Mouse (Mus musculus): Measurements from ENCODE around the gene Pigk. TPM values are rescaled to one million over a fixed set of nuclear protein-coding genes. Genes with fewer than 3 reads are reported as not detected.

The Pigk gene
- polyA plus RNA-seq, 1 experiment from 2014 or later, result 44.3 TPM

DNA sequence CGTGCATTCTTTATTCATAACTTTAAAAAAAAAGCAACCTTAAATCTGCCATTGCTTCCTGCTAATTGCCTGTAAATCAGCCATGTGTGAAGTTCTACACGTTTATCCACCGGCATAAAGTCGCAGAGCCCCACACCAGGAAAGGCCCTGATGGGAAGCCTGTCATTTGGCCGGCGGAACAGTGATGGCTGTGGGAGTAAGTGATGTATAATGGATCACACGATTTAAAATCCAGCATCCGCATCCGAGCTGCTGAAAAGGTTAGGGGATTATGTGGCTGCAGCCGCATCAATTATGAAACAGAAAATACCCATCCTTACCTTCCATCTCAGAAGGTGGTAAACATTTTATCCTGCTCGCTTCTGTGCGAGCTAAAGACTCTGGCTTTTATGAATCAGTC, 158.2 kb downstream of the Pigk start:
- ATAC-seq (ENCODE audit: insufficient number of reproducible peaks, insufficient read depth, low FRiP score, low read depth), result no peak

DNA sequence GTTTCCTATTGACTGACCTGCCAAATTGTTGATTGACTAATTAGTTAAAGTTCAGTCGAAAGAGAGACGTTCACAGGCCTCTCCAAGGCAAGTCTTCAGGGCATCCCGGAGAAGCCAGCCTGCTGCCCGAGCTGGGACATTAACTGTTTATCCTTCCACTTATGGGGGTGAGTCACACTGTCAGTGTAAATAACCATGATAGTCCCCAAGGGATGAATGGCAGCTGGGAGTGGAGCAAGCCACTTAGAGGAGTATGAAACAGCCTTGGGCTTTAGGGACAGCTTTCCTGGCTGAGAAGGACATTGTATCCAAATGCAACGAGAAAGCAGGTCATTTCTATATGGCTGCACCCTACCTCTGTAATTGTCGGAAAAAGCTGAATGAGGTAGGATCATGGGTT, 158.7 kb downstream of the Pigk start:
- Histone ChIP-seq H3K4me2 (ENCODE audit: low read length) (no peak overlapping the region), H3K36me3 (ENCODE audit: control insufficient read depth, insufficient read depth, low read length) (no peaks in the 10 kb centered on the region), H3K27me3 (ENCODE audit: control insufficient read depth, insufficient read depth, low read length) (no peaks in the 10 kb centered on the region), H3K9me3 (ENCODE audit: control insufficient read depth, low read length) (no peaks in the 10 kb centered on the region), H3K27ac (replicated peaks in 1 of 2; ENCODE audit: control insufficient read depth in 1 of 2, insufficient read depth in 1 of 2, low read depth in 2 of 2, low read length in 2 of 2) (no peak overlapping the region), H3K4me3 (ENCODE audit: control insufficient read depth in 1 of 2, insufficient read depth in 1 of 2, low read depth in 1 of 2, low read length in 2 of 2) (no peak overlapping the region), H3K9ac (ENCODE audit: low read length) (no peak overlapping the region), H3K4me1 (ENCODE audit: control insufficient read depth in 2 of 2, insufficient read depth in 2 of 2, low read length in 2 of 2) (peaks cover 0 to 5% of the 10 kb centered on the region in 2 experiments; a peak in 1 of 4 replicates)
- no peak for ATAC-seq (ENCODE audit: insufficient number of reproducible peaks, insufficient read depth, low FRiP score, low read depth)
- 63% methylated on average over 6 of the region's 6 CpGs for WGBS

More for the DNA sequence above, 158.2 kb downstream of the Pigk start:
- Histone ChIP-seq H3K27me3 (ENCODE audit: control insufficient read depth, insufficient read depth, low read length) (no peaks in the 10 kb centered on the region), H3K4me1 (ENCODE audit: control insufficient read depth in 2 of 2, insufficient read depth in 2 of 2, low read length in 2 of 2) (peaks cover 0 to 5% of the 10 kb centered on the region in 2 experiments; a peak in 1 of 4 replicates), H3K36me3 (ENCODE audit: control insufficient read depth, insufficient read depth, low read length) (no peaks in the 10 kb centered on the region), H3K4me2 (ENCODE audit: low read length) (no peak overlapping the region), H3K27ac (replicated peaks in 1 of 2; ENCODE audit: control insufficient read depth in 1 of 2, insufficient read depth in 1 of 2, low read depth in 2 of 2, low read length in 2 of 2) (no peak overlapping the region), H3K9ac (ENCODE audit: low read length) (no peak overlapping the region), H3K9me3 (ENCODE audit: control insufficient read depth, low read length) (no peaks in the 10 kb centered on the region), H3K4me3 (ENCODE audit: control insufficient read depth in 1 of 2, insufficient read depth in 1 of 2, low read depth in 1 of 2, low read length in 2 of 2) (no peak overlapping the region)
- WGBS, result 82% methylated on average over 12 of the region's 12 CpGs

DNA sequence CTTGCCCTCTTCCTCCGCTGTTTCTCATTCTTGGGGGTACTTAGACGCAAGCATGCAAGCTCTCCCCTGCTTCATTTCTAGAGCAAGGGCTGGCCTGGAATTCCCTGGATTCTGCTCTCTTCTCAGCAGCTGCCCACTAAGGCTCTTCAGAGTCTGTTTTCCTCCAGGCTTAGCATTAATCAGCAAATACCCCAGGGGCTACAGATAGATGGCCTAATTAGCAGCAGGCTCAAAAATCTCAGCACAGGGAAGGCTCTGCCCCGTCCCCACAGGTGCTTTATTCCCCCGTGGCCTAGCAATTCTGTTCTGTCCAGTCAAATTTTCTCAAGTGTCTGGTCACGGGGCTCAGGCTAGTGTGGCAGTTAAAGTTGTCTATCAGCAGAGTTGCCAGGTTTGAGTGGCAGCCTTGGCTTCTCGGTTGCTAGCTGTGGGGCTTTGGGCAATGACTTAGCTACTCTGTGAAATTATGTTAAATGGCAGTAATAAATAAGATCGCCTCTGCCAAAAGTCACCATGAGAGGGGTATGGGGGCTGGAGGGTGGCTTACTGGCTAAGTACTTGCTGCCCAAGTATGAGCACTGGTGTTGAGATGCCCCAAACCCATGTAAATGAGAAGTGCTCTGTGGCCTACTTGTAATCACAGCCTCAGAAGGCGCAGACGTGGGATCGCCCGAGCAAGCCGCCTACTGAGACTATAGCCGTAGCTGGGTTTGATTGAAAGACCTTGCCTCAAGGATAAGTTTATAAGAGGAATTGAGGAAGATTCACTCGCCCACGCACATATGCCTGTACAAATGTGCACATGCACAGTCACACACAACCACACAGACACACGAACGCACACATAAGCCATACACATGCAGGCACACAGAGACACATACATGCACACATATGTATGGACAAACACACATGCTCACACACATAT, 160.8 kb downstream of the Pigk start:
- no peak overlapping the region for H3K4me2 ChIP-seq (ENCODE audit: low read length)
- no peak for ATAC-seq (ENCODE audit: insufficient number of reproducible peaks, insufficient read depth, low FRiP score, low read depth)
- no peaks in the 10 kb centered on the region for H3K36me3 ChIP-seq (ENCODE audit: control insufficient read depth, insufficient read depth, low read length)
- H3K27me3 ChIP-seq (ENCODE audit: control insufficient read depth, insufficient read depth, low read length), result no peaks in the 10 kb centered on the region
- H3K27ac ChIP-seq (replicated peaks in 1 of 2; ENCODE audit: control insufficient read depth in 1 of 2, insufficient read depth in 1 of 2, low read depth in 2 of 2, low read length in 2 of 2), result no peak overlapping the region
- H3K4me1 ChIP-seq (ENCODE audit: control insufficient read depth in 2 of 2, insufficient read depth in 2 of 2, low read length in 2 of 2), result no peaks in the 10 kb centered on the region
- H3K4me3 ChIP-seq (ENCODE audit: control insufficient read depth in 1 of 2, insufficient read depth in 1 of 2, low read depth in 1 of 2, low read length in 2 of 2), result no peak overlapping the region
- 84% methylated on average over 17 of the region's 17 CpGs for WGBS
- H3K9me3 ChIP-seq (ENCODE audit: control insufficient read depth, low read length), result no peaks in the 10 kb centered on the region
- H3K9ac ChIP-seq (ENCODE audit: low read length), result no peak overlapping the region

DNA sequence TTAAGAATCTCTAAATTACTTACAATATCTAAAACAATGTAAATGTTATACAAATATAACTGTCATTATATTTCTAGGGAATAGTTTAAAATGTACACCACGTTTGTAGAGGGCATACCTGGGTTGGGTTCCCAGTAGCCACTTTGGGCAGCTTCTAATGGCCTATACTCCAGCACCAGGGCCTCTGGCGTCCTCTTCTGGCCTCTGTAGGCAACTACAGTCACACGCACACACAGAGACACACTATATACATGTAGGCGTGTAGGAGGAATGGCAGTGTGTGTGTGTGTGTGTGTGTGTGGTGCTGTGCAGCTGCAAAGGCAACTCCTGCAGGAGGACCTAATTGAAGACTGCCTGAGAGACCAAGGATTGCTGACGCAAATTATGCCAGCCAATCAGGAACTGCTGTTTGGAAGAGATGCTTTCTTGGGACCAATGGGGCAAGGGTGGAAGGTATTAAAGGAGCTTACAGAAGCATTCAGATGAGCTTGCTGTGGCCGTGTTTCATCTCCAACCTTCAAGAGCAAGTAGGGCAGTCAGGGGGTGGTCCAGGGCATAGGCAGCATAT, 161.9 kb downstream of the Pigk start:
- Histone ChIP-seq H3K4me3 (ENCODE audit: control insufficient read depth in 1 of 2, insufficient read depth in 1 of 2, low read depth in 1 of 2, low read length in 2 of 2) (no peak overlapping the region), H3K4me2 (ENCODE audit: low read length) (no peak overlapping the region), H3K9me3 (ENCODE audit: control insufficient read depth, low read length) (no peaks in the 10 kb centered on the region), H3K27ac (replicated peaks in 1 of 2; ENCODE audit: control insufficient read depth in 1 of 2, insufficient read depth in 1 of 2, low read depth in 2 of 2, low read length in 2 of 2) (no peak overlapping the region), H3K27me3 (ENCODE audit: control insufficient read depth, insufficient read depth, low read length) (no peaks in the 10 kb centered on the region), H3K4me1 (ENCODE audit: control insufficient read depth in 2 of 2, insufficient read depth in 2 of 2, low read length in 2 of 2) (no peaks in the 10 kb centered on the region), H3K9ac (ENCODE audit: low read length) (no peak overlapping the region), H3K36me3 (ENCODE audit: control insufficient read depth, insufficient read depth, low read length) (no peaks in the 10 kb centered on the region)
- no peak for ATAC-seq (ENCODE audit: insufficient number of reproducible peaks, insufficient read depth, low FRiP score, low read depth)
- 83% methylated on average over 6 of the region's 6 CpGs for WGBS

DNA sequence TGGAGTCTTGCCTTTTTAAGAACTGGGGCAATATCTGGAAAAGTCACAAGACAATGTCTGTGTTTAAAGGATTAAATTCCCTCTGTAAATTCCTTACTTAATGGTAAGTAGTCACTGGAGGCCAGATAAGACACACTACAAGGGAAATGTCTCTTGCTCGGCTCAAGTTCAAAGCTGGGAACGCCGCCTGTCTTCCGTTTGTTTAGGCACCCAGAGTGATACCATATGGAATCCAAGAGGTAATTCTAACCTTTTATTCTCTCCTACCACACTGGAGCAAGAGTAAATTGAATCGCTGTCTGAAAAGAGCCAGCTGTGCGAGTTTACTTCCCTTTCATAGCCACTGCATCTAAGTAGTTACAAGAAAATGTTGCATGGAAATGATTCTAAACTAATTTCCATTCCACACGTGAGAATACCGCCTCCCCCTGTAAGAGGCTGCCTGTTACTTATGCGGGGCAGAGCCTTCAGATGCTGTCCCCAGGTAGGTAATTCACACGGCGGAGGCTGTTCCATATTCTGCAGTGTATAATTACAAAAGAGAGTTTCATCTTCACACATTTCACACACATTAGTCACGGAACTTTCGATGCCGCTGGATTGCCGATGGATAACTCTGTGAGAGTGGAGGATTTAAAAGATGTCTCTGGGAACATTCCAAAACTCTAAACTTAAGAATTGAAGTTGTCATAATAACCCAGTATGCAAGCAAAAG, 166.4 kb downstream of the Pigk start:
- 69% methylated on average over 15 of the region's 15 CpGs for WGBS
- Histone ChIP-seq H3K4me1 (ENCODE audit: control insufficient read depth in 2 of 2, insufficient read depth in 2 of 2, low read length in 2 of 2) (peaks cover 6 to 8% of the 10 kb centered on the region in 2 experiments; a peak in 3 of 4 replicates), H3K27me3 (ENCODE audit: control insufficient read depth, insufficient read depth, low read length) (no peaks in the 10 kb centered on the region), H3K4me2 (ENCODE audit: low read length) (no peak overlapping the region), H3K27ac (replicated peaks in 1 of 2; ENCODE audit: control insufficient read depth in 1 of 2, insufficient read depth in 1 of 2, low read depth in 2 of 2, low read length in 2 of 2) (no peak overlapping the region), H3K4me3 (ENCODE audit: control insufficient read depth in 1 of 2, insufficient read depth in 1 of 2, low read depth in 1 of 2, low read length in 2 of 2) (no peak overlapping the region), H3K36me3 (ENCODE audit: control insufficient read depth, insufficient read depth, low read length) (no peaks in the 10 kb centered on the region), H3K9ac (ENCODE audit: low read length) (no peak overlapping the region), H3K9me3 (ENCODE audit: control insufficient read depth, low read length) (no peaks in the 10 kb centered on the region)
- no peak for ATAC-seq (ENCODE audit: insufficient number of reproducible peaks, insufficient read depth, low FRiP score, low read depth)

DNA sequence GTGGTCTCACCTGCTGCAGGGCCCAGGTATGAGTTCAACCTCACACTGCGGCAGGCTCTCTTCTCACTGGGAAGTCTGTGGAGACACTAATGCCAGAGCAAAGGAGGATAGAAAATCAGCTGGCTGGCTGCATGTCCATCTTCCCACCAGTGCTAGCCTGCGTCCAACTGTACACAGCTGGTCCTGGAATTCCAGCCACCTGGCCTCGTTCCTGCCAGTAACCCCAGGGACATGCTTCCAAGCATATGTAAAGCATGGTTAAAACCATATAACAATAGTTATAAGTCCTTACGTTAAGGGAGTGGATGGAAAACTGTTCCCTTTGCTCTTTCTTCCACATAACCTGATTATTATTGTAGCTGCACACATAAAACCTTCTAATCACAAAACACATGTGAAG, 167.8 kb downstream of the Pigk start:
- WGBS, result 80% methylated on average over 4 of the region's 4 CpGs
- H3K4me3 ChIP-seq (ENCODE audit: control insufficient read depth in 1 of 2, insufficient read depth in 1 of 2, low read depth in 1 of 2, low read length in 2 of 2), result no peak overlapping the region
- no peaks in the 10 kb centered on the region for H3K9me3 ChIP-seq (ENCODE audit: control insufficient read depth, low read length)
- H3K4me1 ChIP-seq (ENCODE audit: control insufficient read depth in 2 of 2, insufficient read depth in 2 of 2, low read length in 2 of 2), result peaks cover 6 to 8% of the 10 kb centered on the region in 2 experiments
- H3K27ac ChIP-seq (replicated peaks in 1 of 2; ENCODE audit: control insufficient read depth in 1 of 2, insufficient read depth in 1 of 2, low read depth in 2 of 2, low read length in 2 of 2), result no peak overlapping the region
- no peaks in the 10 kb centered on the region for H3K36me3 ChIP-seq (ENCODE audit: control insufficient read depth, insufficient read depth, low read length)
- H3K4me2 ChIP-seq (ENCODE audit: low read length), result no peak overlapping the region
- no peak overlapping the region for H3K9ac ChIP-seq (ENCODE audit: low read length)
- ATAC-seq (ENCODE audit: insufficient number of reproducible peaks, insufficient read depth, low FRiP score, low read depth), result no peak
- no peaks in the 10 kb centered on the region for H3K27me3 ChIP-seq (ENCODE audit: control insufficient read depth, insufficient read depth, low read length)

DNA sequence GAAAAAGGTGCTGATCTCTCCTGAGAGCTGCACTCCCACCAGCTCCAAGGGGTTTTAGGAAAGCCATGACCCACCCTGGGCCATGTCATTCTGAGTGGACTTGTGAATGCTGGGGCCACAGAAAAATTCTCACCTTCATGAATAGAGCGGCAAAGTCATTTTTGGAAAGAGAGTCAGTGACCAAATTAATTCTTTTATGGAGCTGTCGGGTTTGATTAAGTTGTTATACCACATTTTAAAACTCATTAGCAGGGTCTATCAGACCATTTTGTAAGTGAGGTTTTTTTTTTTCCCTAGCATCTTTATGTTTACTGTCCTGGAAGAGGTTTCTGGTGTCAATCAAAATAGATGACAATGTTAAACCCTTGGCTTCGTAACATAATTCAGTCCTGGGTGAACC, 169.7 kb downstream of the Pigk start:
- Histone ChIP-seq H3K36me3 (ENCODE audit: control insufficient read depth, insufficient read depth, low read length) (no peaks in the 10 kb centered on the region), H3K9ac (ENCODE audit: low read length) (no peak overlapping the region), H3K27ac (replicated peaks in 1 of 2; ENCODE audit: control insufficient read depth in 1 of 2, insufficient read depth in 1 of 2, low read depth in 2 of 2, low read length in 2 of 2) (no peak overlapping the region), H3K4me3 (ENCODE audit: control insufficient read depth in 1 of 2, insufficient read depth in 1 of 2, low read depth in 1 of 2, low read length in 2 of 2) (no peak overlapping the region), H3K9me3 (ENCODE audit: control insufficient read depth, low read length) (no peaks in the 10 kb centered on the region), H3K27me3 (ENCODE audit: control insufficient read depth, insufficient read depth, low read length) (no peaks in the 10 kb centered on the region), H3K4me1 (ENCODE audit: control insufficient read depth in 2 of 2, insufficient read depth in 2 of 2, low read length in 2 of 2) (peaks cover 6 to 8% of the 10 kb centered on the region in 2 experiments), H3K4me2 (ENCODE audit: low read length) (peak overlapping the region; percentile 43)
- 69% methylated on average over 3 of the region's 3 CpGs for WGBS
- no peak for ATAC-seq (ENCODE audit: insufficient number of reproducible peaks, insufficient read depth, low FRiP score, low read depth)
